15 mouse cellular contexts compared by ENCODE assay signal in the genomic region with DNA sequence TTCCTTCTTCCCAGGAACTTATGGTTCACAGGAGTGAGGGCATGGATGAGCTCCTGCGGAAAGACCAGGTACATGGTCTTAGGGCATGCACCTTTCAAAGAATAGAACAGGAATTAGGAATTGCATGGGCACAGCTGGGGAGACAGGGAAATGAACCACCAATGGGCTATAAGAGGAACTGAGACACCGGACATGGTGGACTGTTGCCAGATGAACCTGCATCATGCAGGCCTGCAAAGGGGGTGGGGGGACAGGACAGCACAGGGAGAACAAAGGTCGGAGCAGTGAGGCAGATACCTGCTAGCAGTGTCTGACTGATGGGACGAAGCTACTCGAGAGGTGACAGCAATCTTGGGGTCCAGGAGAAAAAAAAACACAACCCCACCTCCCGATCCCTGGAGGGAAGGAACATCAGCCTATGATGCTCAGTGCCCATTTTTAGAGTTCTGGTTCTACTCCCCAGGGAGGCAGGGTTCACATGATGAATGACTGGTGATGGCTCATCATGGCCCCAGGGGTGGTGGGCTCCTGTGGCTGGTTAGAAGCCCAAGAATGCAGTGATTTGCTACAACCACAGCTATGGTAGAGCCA.
"Had no signal": no experiment of that assay in that cellular context is flagged by ENCODE, and none has a peak within 500 bp of the region (broad histone marks: within the 10 kb centered on the region; RNA-seq: fewer than 3 reads in every experiment).

No protein-coding gene starts in this region.

- H3K4me3 ChIP-seq: left cerebral cortex, adult 2 months; liver, embryonic 13.5 days had no signal

- H3K9ac ChIP-seq: liver, embryonic 13.5 days had no signal

- H3K27ac ChIP-seq: kidney, postnatal 0 days; liver, embryonic 13.5 days had no signal

- H3K4me2 ChIP-seq: liver, embryonic 13.5 days; midbrain, embryonic 11.5 days had no signal

- H3K9me3 ChIP-seq: liver, embryonic 13.5 days had no signal

- H3K27me3 ChIP-seq: liver, embryonic 13.5 days had no signal

- DNase-seq: kidney, adult 9 months; layer of hippocampus, postnatal 36 days; liver, embryonic 13.5 days; lung, adult 2 months; lung, postnatal 14 days; lung, postnatal 4 days; midbrain, embryonic 14.5 days; right cerebral cortex, adult 18-20 months; right cerebral cortex, postnatal 14 days; right cerebral cortex, postnatal 4 days; thymus, adult 18-20 months; thymus, postnatal 36 days had no signal
